Mouse (Mus musculus) left cerebral cortex, adult 8-10 months (tissue): ENCODE results near the gene Tcirg1. TPM values are rescaled to one million over a fixed set of nuclear protein-coding genes. Genes with fewer than 3 reads are reported as not detected.

Experiments used
- DNase-seq, 2 experiments: peaks; one replicate each; pipeline ENCODE4 v3.0.0; 2022; ENCODE audit warnings: low spot score in 2 of 2
- total RNA-seq, 4 experiments: library from RNA; stranded (reverse); gene quantifications; 2 replicates each; pipeline ENCODE4 v1.2.4; 2022

The Tcirg1 gene
- 10 to 100 TPM; 14.9 to 26.1 (median 21.5) TPM for total RNA-seq

DNA sequence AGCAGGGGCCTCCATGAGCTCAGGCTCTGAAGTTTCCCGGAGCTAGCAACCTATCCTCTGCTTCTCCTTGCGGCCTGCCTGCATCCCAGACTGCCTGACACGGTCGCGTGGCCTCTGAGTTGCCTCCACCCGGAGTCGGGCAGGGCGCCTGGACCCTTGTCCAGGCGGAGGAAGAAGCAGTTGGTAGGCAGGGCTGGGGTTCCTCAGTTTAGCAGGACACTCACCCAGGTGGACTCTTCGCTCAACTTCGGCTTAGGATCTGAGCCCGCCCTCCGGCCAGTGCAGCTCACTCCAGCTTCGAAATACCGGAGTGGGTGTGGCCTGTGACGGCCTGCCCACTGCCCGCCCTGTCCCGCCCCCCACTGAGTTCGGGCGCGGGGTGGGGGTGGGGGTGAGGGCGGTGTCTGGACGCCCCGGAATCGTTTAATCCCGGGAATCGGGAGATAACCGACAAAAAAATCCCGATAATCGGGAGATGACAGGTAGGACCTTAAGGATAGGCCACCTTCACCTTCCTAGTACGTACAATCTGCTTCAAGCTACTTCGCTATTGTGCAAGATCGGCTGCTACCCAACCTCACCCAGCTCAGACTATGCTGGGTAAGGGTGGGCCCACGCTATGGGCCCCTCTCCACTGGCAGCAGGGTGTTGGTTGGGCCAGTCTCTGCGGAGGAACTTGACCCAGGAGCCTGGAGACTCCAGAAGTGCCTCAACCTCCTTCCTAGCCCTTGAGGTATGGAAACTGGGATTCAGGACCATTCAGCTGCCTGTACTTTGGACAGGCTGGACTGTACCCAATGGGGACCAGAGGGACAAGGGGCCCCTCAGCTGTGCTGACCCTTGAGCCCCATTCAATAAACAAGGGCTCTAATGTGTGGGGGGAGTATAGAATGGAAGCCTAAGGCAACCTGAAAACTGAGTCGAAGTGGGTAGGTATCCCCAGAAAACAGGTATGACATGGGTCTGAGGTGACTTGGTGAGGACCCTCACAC lies at the start of gene Tcirg1:
TSS of gene Tcirg1 (minus strand) at position 339 of the 992 bp plus-strand sequence.
- peak in 1 of 2 experiments; percentile 41 for DNase-seq

DNA sequence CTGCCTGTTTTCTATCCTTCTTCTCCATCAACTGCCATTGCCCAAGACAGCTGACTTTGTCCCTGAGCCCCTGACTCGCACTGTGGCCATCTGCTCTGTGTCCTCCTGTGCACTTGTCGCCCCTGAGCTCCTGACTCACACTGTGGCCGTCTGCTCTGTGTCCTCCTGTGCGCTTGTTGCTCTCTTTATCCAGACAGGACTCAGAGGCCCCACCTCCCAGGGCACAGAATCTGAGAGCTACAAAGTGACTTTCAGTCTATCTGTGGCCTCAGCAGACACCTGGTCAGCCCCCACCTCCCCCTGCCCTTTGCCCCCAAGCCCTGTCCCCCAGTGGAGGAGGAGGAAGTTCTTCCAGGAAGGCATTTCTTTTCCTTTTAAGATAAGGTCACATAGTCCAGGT lies 48.9 kb upstream of the Tcirg1 start:
- no peak for DNase-seq

DNA sequence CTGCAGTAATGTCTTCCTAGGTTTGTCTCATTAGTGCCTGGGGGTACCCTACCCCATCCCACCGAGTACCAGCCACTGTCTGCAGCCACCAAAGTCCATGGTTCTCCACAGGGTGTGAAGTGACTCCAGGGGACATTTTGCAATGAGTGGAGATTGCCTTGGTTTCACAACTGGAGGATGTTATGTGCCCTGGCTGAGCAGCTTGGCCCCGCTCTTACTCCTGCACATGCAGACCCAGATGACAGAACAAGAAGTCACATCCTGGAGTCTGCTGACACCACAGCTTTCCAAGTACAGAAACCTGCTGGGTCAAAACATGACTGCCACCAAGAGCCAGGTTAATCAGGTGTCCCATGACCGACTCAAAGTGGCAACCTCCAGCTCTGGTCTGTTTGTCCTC lies 48.1 kb upstream of the Tcirg1 start:
- no peak for DNase-seq

DNA sequence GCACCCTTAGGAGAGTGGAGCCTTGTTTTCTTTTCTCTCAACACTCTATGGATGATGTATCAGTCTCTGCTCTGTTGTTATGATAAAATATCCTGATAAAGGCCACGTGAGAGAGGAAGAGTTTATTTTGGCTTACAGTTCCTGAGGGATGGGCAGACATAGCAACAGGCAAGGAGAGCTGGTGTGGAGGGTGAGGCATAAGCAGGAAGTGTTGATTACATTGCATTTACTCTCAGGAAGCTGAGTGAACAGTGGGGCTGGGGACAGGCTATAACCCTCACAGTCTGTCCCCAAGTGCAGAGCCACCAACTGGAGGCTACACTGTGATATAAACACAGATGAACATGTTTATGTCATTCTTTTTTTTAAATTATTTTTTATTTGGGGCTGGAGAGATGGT lies 45.2 kb upstream of the Tcirg1 start:
- DNase-seq, result no peak

DNA sequence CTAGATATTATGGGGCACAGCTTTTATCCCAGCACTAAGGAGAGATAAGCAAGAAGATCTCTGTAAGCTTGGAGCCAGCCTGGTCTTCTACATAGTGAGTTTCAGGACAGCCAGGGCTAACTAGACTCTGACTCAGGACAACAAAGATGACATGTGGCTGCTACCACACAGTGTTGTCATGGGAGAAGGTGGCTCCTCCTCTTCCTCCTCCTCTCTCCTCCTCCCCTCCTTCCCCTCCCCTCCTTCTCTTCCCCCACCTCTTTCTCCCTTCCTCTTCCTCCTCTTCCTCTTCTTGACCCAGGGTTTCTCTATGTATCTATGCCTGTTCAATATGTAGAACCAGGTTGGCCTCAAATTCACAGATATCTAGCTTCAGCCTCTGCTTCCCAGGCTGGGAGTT lies 44.5 kb upstream of the Tcirg1 start:
- DNase-seq, result no peak

DNA sequence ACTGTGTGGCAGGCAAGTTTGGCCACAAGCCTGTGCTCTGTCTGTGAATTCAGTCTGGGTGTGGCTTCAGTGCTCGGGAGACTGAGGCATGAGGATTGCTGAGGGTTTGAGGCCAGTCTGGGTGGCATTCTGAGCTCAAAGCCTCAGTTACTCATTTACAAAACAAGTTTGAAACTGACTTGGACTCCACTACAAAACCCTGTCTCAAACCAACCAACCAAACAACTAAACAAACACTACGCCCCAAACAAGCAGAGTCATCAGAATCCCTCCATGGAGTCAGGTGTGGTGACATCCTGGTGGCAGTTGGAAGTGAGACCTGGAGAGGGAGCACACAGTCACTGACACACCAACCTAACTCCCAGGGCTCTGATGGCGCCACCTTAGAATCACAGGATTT lies 43.4 kb upstream of the Tcirg1 start:
- no peak for DNase-seq

DNA sequence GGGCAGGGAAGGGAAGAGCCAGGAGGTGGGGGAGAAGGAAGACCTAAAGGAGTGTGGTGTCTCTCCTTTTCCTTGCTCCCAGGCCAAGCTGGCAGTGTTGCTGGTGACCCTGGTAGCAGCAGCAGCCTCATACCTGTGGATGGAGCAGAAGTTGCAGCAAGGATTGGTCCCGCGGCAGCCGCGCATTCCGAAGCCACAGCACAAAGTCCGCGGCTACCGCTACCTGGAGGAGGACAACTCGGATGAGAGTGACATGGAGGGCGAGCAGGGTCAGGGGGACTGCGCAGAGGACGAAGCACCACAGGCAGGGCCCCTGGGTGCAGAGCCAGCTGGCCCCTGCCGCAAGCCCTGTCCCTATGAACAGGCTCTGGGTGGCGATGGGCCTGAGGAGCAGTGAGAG lies 41.6 kb upstream of the Tcirg1 start:
- no peak for DNase-seq

DNA sequence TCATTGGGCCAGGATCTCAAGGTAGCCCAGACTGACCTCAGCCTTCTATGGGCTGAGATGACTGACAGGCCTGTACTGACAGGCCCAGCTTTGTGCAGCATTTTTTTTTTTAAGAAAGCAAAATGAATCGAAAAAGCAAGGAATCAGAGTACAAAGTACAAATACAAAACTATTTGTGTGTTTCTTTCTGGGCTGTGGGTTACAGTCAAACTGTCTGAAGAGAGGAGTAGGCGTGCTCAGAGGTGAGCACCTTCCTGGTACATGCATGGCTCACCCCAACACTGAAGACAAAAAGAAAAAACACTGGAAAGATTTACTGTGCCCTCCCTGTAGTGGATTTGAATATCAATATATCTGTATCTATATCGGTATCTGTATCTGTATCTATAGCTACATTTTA lies 40.9 kb upstream of the Tcirg1 start:
- DNase-seq, result no peak

DNA sequence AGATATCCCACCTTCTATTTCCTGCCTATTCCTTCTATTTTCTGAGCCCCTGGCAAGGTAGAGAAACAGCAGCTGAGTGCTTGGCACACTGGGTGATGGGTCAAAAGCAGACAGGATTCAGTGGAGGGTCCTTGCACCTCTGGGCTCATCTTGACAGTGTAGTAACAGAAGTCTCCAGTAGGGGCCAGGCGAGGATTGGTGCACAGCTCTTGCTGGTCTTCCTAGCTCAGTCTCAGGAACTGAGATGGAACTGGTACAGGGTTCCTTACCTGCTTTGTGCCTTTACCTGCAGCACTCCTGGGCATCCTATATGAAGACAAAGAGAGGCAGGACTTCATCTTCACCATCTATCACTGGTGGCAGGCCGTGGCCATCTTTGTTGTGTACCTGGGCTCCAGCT lies 39.8 kb upstream of the Tcirg1 start:
- DNase-seq, result peak in 1 of 2 experiments; percentile 55

DNA sequence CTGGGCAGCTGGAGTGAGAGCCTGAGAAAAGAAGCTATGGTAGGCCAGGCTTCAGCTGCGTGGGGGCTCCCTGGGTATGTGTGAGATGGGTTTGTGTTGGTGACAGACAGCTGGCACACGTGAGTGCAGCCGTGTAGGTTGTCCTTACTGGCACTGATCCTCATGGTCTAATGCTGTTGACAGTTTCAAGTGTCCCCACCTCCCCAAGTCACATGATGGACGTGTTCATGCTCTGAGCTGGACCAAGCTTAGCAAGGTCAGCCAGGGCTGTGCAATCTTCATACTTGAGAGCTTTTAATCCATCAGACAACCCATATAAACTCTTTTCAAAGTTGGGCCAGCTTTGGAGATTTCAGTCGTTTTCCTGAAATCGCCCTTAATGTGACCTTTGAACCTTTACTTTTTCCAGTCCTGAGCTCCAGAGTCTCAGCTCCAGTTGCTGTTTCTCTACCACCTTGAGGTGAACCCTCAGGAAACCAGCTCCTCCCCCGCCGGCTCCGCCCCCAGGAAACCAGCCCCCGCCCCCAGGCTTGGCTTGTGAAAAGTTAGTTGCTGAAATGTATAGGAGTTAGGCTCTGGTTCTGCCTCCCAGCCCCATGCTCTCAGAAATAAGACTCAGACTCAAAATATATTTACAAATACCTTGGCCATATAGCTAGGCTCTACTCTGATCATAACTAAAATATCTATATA lies 39.1 kb upstream of the Tcirg1 start:
- no peak for DNase-seq

DNA sequence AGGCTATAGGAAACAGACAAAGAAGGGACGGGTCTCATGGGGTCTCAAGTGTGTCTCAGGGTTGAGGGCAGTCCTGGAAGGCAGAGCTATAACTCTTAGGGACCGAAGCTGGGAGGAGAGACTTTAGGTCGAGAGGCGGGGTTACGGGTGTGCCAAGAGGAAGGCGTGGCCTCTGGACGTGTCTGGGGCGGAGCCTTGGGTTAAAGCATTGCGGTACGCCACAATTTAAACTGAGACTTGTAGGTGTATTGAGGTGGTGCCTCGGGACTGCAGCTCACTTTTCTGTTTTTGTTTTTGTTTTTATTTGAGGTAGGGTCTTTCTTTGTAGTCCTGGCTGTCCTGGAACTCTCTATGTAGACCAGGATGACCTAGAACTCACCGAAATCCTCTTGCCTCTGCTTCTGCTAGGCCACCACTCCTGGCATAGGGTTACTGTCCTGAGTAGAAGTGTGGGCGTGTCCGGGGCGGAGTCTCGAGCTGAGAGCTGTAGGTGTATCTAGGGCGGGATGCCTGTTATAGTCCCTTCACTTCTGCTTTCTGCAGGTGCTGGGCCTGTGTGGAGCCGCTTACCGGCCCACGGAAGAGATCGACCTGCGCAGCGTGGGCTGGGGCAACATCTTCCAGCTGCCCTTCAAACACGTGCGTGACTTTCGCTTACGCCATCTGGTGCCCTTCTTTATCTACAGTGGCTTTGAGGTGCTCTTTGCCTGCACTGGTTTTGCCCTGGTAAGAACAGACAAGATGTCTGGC lies 36.2 kb upstream of the Tcirg1 start:
- no peak for DNase-seq

DNA sequence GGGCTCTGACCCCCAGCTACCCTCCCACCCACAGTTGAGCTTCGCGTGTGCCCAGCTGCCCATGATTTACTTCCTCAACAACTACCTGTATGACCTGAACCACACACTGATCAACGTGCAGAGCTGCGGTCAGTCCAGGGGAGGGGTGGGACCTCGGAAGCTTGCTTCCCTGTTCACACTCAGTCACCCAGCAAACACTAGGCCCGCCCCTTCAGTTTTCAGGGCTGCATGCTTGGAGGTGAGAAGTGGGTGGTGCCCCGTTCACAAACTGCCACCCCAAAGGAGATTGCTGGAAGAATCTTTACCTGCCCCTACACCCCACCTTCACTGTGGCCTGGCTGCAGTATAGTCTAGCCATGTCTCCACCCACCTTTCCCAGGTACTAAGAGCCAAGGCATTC lies 35.4 kb upstream of the Tcirg1 start:
- no peak for DNase-seq

DNA sequence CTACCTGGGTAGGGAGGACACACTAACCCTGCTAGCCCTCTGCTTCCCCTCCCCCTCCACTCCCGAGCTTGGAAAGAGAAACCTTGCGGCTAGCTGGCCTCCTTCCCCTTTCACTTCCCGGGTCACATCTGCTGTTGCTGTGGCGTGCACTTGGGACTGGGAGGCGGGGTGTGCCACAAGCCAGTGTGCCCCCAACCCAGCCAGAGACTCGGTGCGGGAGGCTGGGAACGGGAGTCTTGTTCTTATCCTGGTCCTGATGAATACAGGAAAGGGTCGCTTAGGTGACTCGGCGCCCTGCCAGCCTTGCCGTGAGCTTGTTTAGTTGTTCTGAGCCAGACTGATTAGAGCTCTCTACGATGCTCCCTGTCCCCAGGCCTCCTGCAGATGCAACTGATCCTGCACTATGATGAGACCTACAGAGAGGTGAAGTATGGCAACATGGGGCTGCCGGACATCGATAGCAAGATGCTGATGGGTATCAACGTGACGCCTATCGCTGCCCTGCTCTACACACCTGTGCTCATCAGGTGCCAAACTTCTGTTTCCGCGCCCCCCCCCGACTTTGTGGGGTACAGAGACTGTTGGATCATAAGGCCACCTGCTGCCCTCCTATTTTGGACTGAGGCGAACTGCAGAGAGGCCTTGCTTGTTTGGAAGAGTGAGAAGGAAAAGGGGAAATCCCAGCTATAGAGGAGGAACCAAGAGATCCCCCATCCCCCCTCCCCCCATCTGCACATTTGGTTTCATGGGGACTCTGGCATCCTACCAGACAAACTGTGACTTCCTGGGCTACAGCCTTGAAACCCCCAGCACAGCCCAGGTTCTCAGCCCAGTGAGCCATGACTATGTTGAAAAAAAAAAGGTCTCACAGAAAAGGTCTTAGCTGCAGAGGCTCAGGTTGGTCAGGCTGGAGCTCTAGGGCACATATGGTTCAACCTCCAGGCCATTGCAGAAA lies 29.2 kb upstream of the Tcirg1 start:
- no peak for DNase-seq

DNA sequence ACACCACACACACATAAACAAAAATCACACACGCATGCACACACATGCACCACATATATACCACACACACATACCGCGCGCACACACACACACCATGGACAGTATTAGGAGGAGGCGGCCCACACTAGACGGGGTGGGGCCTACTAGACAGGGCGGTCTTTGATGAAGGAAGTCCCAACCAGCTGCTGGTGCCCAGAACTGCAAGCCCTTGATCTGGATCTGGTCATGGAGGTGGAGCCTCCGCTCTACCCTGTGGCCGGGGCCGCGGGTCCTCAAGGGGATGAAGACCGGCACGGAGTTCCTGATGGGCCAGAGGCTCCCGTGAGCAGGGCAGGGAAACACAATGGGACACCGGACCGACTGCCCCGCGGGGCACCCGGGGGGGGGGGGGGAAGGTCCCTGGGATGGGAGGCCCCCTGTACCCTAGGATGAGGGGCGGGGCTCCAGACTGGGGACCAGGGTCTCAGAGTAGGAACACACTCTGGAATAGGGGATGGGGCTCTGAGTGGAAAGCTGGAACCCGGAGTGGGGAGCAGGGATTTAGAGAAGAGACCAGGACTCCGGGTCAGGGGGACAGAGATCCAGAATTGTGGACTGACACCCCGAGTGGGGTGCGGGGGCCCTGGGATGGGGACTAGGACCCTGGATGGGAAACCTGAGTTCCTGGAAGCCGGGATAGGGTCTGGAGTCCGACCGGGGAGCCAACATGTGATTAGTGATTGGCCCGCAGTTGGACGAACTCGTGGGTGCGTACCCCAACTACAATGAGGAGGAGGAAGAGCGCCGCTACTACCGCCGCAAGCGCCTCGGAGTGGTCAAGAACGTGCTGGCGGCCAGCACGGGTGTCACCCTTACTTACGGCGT lies 28.3 kb upstream of the Tcirg1 start, which contains the start of gene Unc93b1:
TSS of gene Unc93b1 (plus strand) at position 155 of the 864 bp plus-strand sequence.
- DNase-seq, result no peak

DNA sequence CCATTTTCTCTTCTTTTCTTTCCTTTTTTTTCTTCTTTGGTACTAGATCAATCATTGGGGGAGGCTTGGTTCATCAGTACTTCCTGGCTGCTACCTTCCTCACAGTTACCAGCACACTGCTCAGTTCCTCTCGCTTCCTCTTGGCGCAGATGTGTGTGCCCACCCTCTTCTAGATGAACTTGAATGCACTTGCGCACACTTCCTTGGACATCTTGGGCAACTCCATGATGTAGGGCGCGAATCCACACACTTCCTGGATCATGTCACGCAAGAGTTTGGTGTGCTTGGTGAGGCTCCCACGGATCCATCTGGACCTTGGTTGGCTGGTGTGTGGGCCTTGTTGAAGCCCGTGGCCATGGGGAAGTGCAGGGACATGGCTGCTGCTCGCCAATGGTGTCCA lies 24.8 kb upstream of the Tcirg1 start:
- no peak for DNase-seq

DNA sequence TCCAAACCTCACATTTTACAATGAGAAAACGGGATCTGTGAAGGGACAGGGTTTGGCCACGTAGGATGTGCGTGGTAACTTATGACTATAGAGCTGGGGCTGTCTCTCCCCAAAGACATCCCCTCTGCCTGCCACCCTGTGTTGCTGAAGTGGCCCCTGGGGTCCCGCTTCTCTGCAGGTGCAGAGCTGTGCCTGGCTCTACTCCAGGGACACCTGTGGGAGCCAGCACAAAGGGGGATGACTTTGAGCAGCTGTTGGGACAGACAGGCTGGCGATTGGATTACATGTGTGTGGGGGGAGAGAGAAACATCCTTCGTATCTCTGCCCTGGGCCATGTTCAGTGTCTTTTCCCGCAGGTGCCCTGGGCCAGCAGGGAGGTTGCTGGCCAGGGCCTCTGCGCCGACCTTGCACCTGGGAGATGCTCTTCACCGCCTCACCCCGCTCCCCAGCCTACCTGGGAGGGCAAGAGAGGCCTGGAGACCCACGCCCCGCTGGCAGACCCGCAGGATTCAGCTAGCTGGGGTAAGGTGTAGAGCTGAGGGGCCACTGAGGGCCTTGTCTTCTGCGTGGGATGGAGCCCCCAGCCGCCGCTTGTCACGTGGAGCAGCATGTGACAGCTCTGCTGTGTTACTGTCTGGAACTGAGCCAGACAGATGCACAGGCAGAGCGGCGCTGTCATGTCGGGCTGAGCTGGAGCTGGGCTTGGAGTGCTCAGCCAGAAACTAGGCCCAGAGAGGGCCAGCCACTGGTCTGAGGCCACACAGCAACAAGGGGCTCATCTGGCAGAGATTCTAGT lies 23.5 kb upstream of the Tcirg1 start:
- no peak for DNase-seq

DNA sequence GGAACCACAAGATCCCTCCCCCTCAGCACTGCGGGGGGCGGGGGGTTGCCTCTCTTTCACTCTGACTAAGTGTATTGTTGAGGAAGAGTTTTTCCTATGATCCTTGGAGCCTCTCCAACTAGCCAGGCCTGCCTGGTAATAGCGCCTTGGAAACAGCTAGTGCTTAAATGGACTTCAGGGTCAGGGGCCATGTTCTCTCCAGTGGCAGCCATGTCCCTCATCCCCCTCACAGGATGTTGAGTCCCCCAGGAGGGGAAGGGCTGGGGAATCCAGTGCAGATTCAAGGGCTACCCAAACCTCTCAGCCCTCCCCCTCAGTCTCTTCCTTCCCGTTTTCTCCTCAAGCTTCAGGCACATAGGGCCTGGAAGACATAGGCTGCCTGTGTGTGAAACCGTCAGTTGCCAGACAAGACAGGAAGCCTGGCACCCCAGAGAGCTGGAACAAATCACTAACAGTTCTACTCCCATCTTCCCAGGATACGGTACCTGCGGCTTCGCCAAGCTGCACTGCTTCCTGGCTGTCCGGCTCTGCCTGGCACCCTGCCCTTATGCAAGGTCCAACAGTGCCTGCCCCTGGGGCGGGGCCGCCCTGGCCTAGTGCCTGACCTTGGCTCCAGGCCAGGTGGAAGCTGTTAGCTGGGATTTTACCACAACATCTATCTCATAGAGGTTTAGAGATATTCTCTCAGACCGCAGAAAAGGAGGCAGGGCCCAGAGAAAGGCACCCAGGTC lies 22.4 kb upstream of the Tcirg1 start, which contains the start of gene Aldh3b1:
TSS of gene Aldh3b1 (minus strand) at position 598 of the 731 bp plus-strand sequence.
- DNase-seq, result peak in 1 of 2 experiments; percentile 47

DNA sequence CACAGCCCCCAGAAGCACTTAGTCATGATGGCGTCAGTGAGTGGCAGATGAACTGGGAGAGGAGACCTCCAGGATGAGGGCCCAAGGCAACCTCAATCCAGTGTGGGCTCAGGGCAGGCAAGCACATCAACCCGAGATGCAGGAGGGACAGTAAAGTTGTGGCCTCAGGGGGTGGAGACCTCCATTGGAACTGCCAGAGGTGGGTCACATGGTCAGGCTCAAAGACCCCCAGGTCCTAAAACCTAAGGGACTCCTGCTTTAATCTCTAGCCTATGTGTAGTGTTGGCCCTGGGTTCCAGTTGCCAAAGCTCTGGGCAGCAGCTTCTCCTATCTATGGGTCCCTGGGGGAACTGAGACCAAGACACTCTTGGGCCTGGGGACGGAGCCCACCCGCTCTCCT lies 21.8 kb upstream of the Tcirg1 start:
- no peak for DNase-seq
